Mouse (Mus musculus) forebrain, embryonic 11.5 days (tissue): Measurements from ENCODE around the gene Atg14. TPM values are rescaled to one million over a fixed set of nuclear protein-coding genes. Genes with fewer than 3 reads are reported as not detected.

Source experiments
- ATAC-seq: fragments of 200-750 bp; cut with Nextera tagmentation; replicated peaks from 2 replicates; pipeline ENCODE4 v1.8.0; 2017; ENCODE audit warnings: moderate TSS enrichment; ENCODE audit not compliant: low FRiP score
- DNase-seq: peaks from one replicate; pipeline ENCODE4 v3.0.0-alpha.2; 2017; ENCODE audit warnings: low spot score
- H3K27ac ChIP-seq: fragments of 300-500 bp; sonication (generic); 2 replicates; pipeline ENCODE4 v1.5.1; 2014; ENCODE audit warnings: low read depth, low read length
- H3K27me3 ChIP-seq: fragments of 300-500 bp; sonication (generic); 2 replicates; pipeline ENCODE4 v1.6.1; 2014; ENCODE audit warnings: mild to moderate bottlenecking, low read length, mixed read lengths; ENCODE audit not compliant: control insufficient read depth, insufficient read depth
- H3K36me3 ChIP-seq: fragments of 300-500 bp; sonication (generic); 2 replicates; pipeline ENCODE4 v1.6.1; 2014; ENCODE audit warnings: mild to moderate bottlenecking, low read length, moderate library complexity, mixed read lengths; ENCODE audit not compliant: control insufficient read depth, insufficient read depth
- H3K4me1 ChIP-seq: fragments of 300-500 bp; sonication (generic); replicated peaks from 2 replicates; pipeline ENCODE4 v1.6.1; 2014; ENCODE audit warnings: low read length, mixed read lengths; ENCODE audit not compliant: control insufficient read depth, insufficient read depth
- H3K4me2 ChIP-seq: fragments of 300-500 bp; sonication (generic); 2 replicates; pipeline ENCODE4 v1.6.1; 2014; ENCODE audit warnings: low read depth, mild to moderate bottlenecking, low read length, moderate library complexity, mixed read lengths; ENCODE audit not compliant: severe bottlenecking
- H3K4me3 ChIP-seq: fragments of 300-500 bp; sonication (generic); 2 replicates; pipeline ENCODE4 v1.5.1; 2014; ENCODE audit warnings: low read depth, low read length
- H3K9ac ChIP-seq: fragments of 300-500 bp; sonication (generic); 2 replicates; pipeline ENCODE4 v1.6.1; 2014; ENCODE audit warnings: low read length
- H3K9me3 ChIP-seq: fragments of 300-500 bp; sonication (generic); 2 replicates; pipeline ENCODE4 v1.6.1; 2016; ENCODE audit warnings: low read length, mixed read lengths; ENCODE audit not compliant: control insufficient read depth
- WGBS: fragments of 180-500 bp; shearing (Covaris S2); extraction: QIAGEN DNeasy Blood & Tissue Kit; methylation state at CpG from one replicate; pipeline ENCODE4 v1.1.7; 2014; 5-methylcytosine and 5-hydroxymethylcytosine counted together
- polyA plus RNA-seq: library from polyadenylated mRNA; unstranded; fragments of >200 nt; fragmentation: Nextera tagmentation; extraction: Ambion mirVana; gene quantifications from 2 replicates; pipeline ENCODE4 v1.2.1, GENCODE M21; 2014

Atg14 gene
- polyA plus RNA-seq, 1 experiment from 2014 or later = 16.2 TPM

- Histone ChIP-seq H3K27me3 (no peaks in the 10 kb centered on the region), H3K4me3 (no peak overlapping the region), H3K4me1 (no peaks in the 10 kb centered on the region), H3K4me2 (no peak overlapping the region), H3K36me3 (no peaks in the 10 kb centered on the region), H3K9ac (no peak overlapping the region), H3K9me3 (no peaks in the 10 kb centered on the region), H3K27ac (no peak overlapping the region)
- ATAC-seq (no peak), DNase-seq (no peak)
Measured at GRCm38 (mm10) chr14:47508035-47508434, 62.4 kb downstream of the Atg14 start.

GRCm38 (mm10) chr14:47506676-47507075, 63.8 kb downstream of the Atg14 start:
- H3K4me3 ChIP-seq = no peak overlapping the region
- H3K4me1 ChIP-seq = no peaks in the 10 kb centered on the region
- no peak overlapping the region for H3K4me2 ChIP-seq
- no peak overlapping the region for H3K27ac ChIP-seq
- no peaks in the 10 kb centered on the region for H3K36me3 ChIP-seq
- H3K9me3 ChIP-seq = no peaks in the 10 kb centered on the region
- no peak for ATAC-seq
- WGBS = 94% methylated on average over 5 of the region's 5 CpGs
- DNase-seq = no peak
- H3K9ac ChIP-seq = no peak overlapping the region
- no peaks in the 10 kb centered on the region for H3K27me3 ChIP-seq

GRCm38 (mm10) chr14:47504036-47504435, 66.4 kb downstream of the Atg14 start:
- no peak for DNase-seq
- WGBS = 92% methylated on average over 3 of the region's 3 CpGs
- ATAC-seq = no peak
- H3K4me3 ChIP-seq = no peak overlapping the region
- H3K4me1 ChIP-seq = no peaks in the 10 kb centered on the region
- H3K9me3 ChIP-seq = no peaks in the 10 kb centered on the region
- no peak overlapping the region for H3K27ac ChIP-seq
- no peak overlapping the region for H3K4me2 ChIP-seq
- no peaks in the 10 kb centered on the region for H3K36me3 ChIP-seq
- H3K9ac ChIP-seq = no peak overlapping the region
- no peaks in the 10 kb centered on the region for H3K27me3 ChIP-seq

GRCm38 (mm10) chr14:47498632-47499031, 71.8 kb downstream of the Atg14 start:
- no peak for DNase-seq
- 59% methylated on average over 5 of the region's 5 CpGs for WGBS

GRCm38 (mm10) chr14:47497166-47497565, 73.3 kb downstream of the Atg14 start:
- no peak overlapping the region for H3K4me2 ChIP-seq

More at GRCm38 (mm10) chr14:47498632-47499031, 71.8 kb downstream of the Atg14 start:
- H3K27me3 ChIP-seq = no peaks in the 10 kb centered on the region
- H3K36me3 ChIP-seq = no peaks in the 10 kb centered on the region
- H3K4me2 ChIP-seq = no peak overlapping the region
- no peak overlapping the region for H3K9ac ChIP-seq
- H3K4me1 ChIP-seq = no peaks in the 10 kb centered on the region
- no peaks in the 10 kb centered on the region for H3K9me3 ChIP-seq
- ATAC-seq = no peak
- no peak overlapping the region for H3K27ac ChIP-seq
- H3K4me3 ChIP-seq = no peak overlapping the region

GRCm38 (mm10) chr14:47495951-47496350, 74.5 kb downstream of the Atg14 start:
- no peak for DNase-seq

More at GRCm38 (mm10) chr14:47497166-47497565, 73.3 kb downstream of the Atg14 start:
- no peak for DNase-seq
- Histone ChIP-seq H3K9me3 (no peaks in the 10 kb centered on the region), H3K4me1 (no peaks in the 10 kb centered on the region), H3K27ac (no peak overlapping the region), H3K36me3 (no peaks in the 10 kb centered on the region), H3K4me3 (no peak overlapping the region), H3K27me3 (no peaks in the 10 kb centered on the region), H3K9ac (no peak overlapping the region)
- 79% methylated on average over 3 of the region's 3 CpGs for WGBS
- no peak for ATAC-seq

GRCm38 (mm10) chr14:47493592-47494361, 76.7 kb downstream of the Atg14 start:
- 91% methylated on average over 2 of the region's 2 CpGs for WGBS
- no peaks in the 10 kb centered on the region for H3K9me3 ChIP-seq
- H3K4me1 ChIP-seq = peaks cover 5% of the 10 kb centered on the region; the same call in 1 of the 2 replicates
- H3K27me3 ChIP-seq = no peaks in the 10 kb centered on the region
- H3K36me3 ChIP-seq = no peaks in the 10 kb centered on the region
- H3K4me3 ChIP-seq = no peak overlapping the region
- no peak for DNase-seq
- H3K4me2 ChIP-seq = no peak overlapping the region
- no peak overlapping the region for H3K9ac ChIP-seq
- ATAC-seq = no peak
- no peak overlapping the region for H3K27ac ChIP-seq

More at GRCm38 (mm10) chr14:47495951-47496350, 74.5 kb downstream of the Atg14 start:
- H3K4me1 ChIP-seq = no peaks in the 10 kb centered on the region
- no peaks in the 10 kb centered on the region for H3K36me3 ChIP-seq
- no peak overlapping the region for H3K4me3 ChIP-seq
- H3K4me2 ChIP-seq = no peak overlapping the region
- no peaks in the 10 kb centered on the region for H3K9me3 ChIP-seq
- ATAC-seq = no peak
- 97% methylated on average over 3 of the region's 3 CpGs for WGBS
- no peaks in the 10 kb centered on the region for H3K27me3 ChIP-seq
- H3K27ac ChIP-seq = no peak overlapping the region
- H3K9ac ChIP-seq = no peak overlapping the region
